Mouse (Mus musculus) kidney, postnatal 14 days (tissue): ENCODE data around the gene Bend7.

ENCODE experiments used
- DNase-seq: peaks from one replicate; pipeline ENCODE4 v3.0.0; 2022; ENCODE audit warnings: mixed read lengths

Bend7 gene

GRCm38 (mm10) chr2:4782809-4783641, 65.4 kb downstream of the Bend7 start:
- DNase-seq, result no peak

GRCm38 (mm10) chr2:4784012-4784411, 66.4 kb downstream of the Bend7 start:
- no peak for DNase-seq

- no peak for DNase-seq
Observed at GRCm38 (mm10) chr2:4785016-4785415, 67.4 kb downstream of the Bend7 start.

- DNase-seq, result no peak
Observed at GRCm38 (mm10) chr2:4787223-4787622, 69.6 kb downstream of the Bend7 start.

- DNase-seq, result no peak
Observed at GRCm38 (mm10) chr2:4791646-4792045, 74.0 kb downstream of the Bend7 start.

- DNase-seq, result no peak
Observed at GRCm38 (mm10) chr2:4792554-4792953, 74.9 kb downstream of the Bend7 start.

GRCm38 (mm10) chr2:4802395-4803176, 85.0 kb downstream of the Bend7 start:
- no peak for DNase-seq

- DNase-seq, result no peak
Observed at GRCm38 (mm10) chr2:4816308-4816707, 98.7 kb downstream of the Bend7 start.

GRCm38 (mm10) chr2:4817678-4818077, 100.0 kb downstream of the Bend7 start:
- no peak for DNase-seq

GRCm38 (mm10) chr2:4820230-4820629, 102.6 kb downstream of the Bend7 start:
- DNase-seq, result no peak

- no peak for DNase-seq
Observed at GRCm38 (mm10) chr2:4824067-4824466, 106.4 kb downstream of the Bend7 start.

GRCm38 (mm10) chr2:4828032-4828431, 110.4 kb downstream of the Bend7 start:
- DNase-seq, result no peak

- no peak for DNase-seq
Observed at GRCm38 (mm10) chr2:4828446-4828997, 110.9 kb downstream of the Bend7 start.

- no peak for DNase-seq
Observed at GRCm38 (mm10) chr2:4829007-4829406, 111.4 kb downstream of the Bend7 start.

GRCm38 (mm10) chr2:4829489-4830065, 111.9 kb downstream of the Bend7 start:
- no peak for DNase-seq

- no peak for DNase-seq
Observed at GRCm38 (mm10) chr2:4831493-4831892, 113.9 kb downstream of the Bend7 start.

- DNase-seq, result no peak
Observed at GRCm38 (mm10) chr2:4832166-4832565, 114.5 kb downstream of the Bend7 start.

GRCm38 (mm10) chr2:4849449-4849848, 131.8 kb downstream of the Bend7 start:
- DNase-seq, result no peak
